Mouse (Mus musculus): ENCODE measurements around the gene Cdh6. TPM values are rescaled to one million over a fixed set of nuclear protein-coding genes. Genes with fewer than 3 reads are reported as not detected.
A peak's percentile ranks its signal among the peaks of the same experiment; 100 is the strongest.

Cdh6 gene
- polyA plus RNA-seq, 1 experiment from 2014 or later = 4.9 TPM

DNA sequence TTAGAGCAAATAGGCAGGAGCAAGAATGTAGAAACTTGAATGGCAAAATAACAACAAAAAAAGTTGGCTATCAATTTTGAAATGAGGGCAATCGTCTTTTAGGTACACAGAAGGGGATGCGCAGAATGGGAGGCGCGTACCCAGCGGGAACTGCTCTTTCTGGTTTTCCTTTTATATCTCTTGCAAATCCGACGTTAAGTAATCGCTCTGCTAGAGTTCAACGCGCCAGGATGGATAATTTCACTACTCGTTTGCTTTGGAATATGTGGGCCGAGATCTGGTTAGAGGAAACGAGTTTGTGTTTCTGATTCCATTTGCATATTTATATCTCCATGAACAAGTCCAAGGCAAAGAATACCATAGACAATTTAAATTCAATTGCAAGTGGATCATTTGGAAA lies 81.4 kb downstream of the Cdh6 start:
- ATAC-seq (ENCODE audit: insufficient number of reproducible peaks, low FRiP score, low TSS enrichment, low read depth) (no peak), DNase-seq (ENCODE audit: low spot score) (no peak)
- H3K36me3 ChIP-seq (ENCODE audit: control insufficient read depth, insufficient read depth, low read length) = no peaks in the 10 kb centered on the region
- H3K27ac ChIP-seq (replicated peaks; ENCODE audit: low read depth, low read length) = no peak overlapping the region
- no peaks in the 10 kb centered on the region for H3K4me1 ChIP-seq (ENCODE audit: control insufficient read depth, insufficient read depth, low read length)
- no peak overlapping the region for H3K4me3 ChIP-seq (ENCODE audit: low read depth, low read length)
- WGBS = 92% methylated on average over 13 of the region's 13 CpGs
- no peaks in the 10 kb centered on the region for H3K27me3 ChIP-seq (ENCODE audit: control insufficient read depth, insufficient read depth, low read length)
- H3K9me3 ChIP-seq (ENCODE audit: control insufficient read depth, low read length) = no peaks in the 10 kb centered on the region
- no peak overlapping the region for H3K9ac ChIP-seq (ENCODE audit: low read length)
- H3K4me2 ChIP-seq (ENCODE audit: low read depth, severe bottlenecking) = no peak overlapping the region

DNA sequence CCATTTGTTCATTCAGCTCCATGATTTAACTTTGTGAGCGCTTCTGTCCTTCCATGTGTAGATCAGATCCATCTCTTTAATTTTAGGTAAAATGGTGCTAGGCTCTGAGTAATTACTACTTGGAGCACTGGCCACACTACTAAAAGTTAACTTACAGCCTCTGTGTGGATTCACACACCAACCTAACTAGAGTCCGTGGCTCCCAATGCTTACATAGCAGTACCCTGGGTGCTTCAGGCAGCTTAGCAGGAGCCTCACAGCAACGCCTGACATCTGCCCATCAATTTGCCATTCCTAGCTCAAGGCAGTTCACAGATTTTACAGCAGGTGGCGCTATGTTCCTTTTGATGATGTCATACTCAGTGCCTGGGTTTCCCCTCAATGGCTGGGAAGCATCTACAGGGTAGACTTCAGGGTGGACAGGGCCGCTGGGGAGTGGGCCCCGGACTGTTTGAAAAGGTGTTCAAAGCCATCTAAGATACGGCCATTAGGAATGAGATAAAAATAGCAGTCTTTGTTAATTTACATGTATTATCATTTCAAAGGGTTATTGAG lies 84.9 kb downstream of the Cdh6 start:
- Histone ChIP-seq H3K9ac (ENCODE audit: low read length) (no peak overlapping the region), H3K36me3 (ENCODE audit: control insufficient read depth, insufficient read depth, low read length) (no peaks in the 10 kb centered on the region), H3K27me3 (ENCODE audit: control insufficient read depth, insufficient read depth, low read length) (no peaks in the 10 kb centered on the region), H3K4me1 (ENCODE audit: control insufficient read depth, insufficient read depth, low read length) (no peaks in the 10 kb centered on the region), H3K4me3 (ENCODE audit: low read depth, low read length) (no peak overlapping the region), H3K4me2 (ENCODE audit: low read depth, severe bottlenecking) (no peak overlapping the region), H3K9me3 (ENCODE audit: control insufficient read depth, low read length) (no peaks in the 10 kb centered on the region), H3K27ac (replicated peaks; ENCODE audit: low read depth, low read length) (no peak overlapping the region)
- peak; percentile 85 for DNase-seq (ENCODE audit: low spot score)
- no peak for ATAC-seq (ENCODE audit: insufficient number of reproducible peaks, low FRiP score, low TSS enrichment, low read depth)
- 57% methylated on average over 7 of the region's 7 CpGs for WGBS

DNA sequence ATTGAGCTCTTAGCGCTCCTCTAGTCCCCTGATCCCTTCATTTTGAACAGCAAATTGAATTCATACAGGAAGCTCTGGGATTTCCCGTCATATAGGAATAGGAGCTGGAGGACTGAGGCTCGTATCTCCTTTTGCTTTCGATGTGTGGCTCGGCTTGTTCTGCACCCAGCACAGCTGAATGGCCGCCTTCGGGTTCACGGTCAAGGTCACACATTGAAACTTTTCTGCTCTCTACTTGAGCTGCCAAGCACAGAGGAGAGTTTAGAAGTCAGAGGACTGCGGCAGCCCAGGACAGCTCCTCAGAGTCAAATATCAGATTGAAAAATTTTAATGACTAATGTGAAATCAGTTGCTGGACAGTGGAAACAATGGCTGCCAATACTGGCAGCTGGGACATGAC lies 88.7 kb downstream of the Cdh6 start:
- Histone ChIP-seq H3K4me2 (ENCODE audit: low read depth, severe bottlenecking) (no peak overlapping the region), H3K27ac (replicated peaks; ENCODE audit: low read depth, low read length) (no peak overlapping the region), H3K36me3 (ENCODE audit: control insufficient read depth, insufficient read depth, low read length) (no peaks in the 10 kb centered on the region), H3K4me3 (ENCODE audit: low read depth, low read length) (no peak overlapping the region), H3K9me3 (ENCODE audit: control insufficient read depth, low read length) (no peaks in the 10 kb centered on the region), H3K4me1 (ENCODE audit: control insufficient read depth, insufficient read depth, low read length) (no peaks in the 10 kb centered on the region), H3K27me3 (ENCODE audit: control insufficient read depth, insufficient read depth, low read length) (no peaks in the 10 kb centered on the region), H3K9ac (ENCODE audit: low read length) (no peak overlapping the region)
- 81% methylated on average over 9 of the region's 9 CpGs for WGBS
- no peak for ATAC-seq (ENCODE audit: insufficient number of reproducible peaks, low FRiP score, low TSS enrichment, low read depth)
- DNase-seq (ENCODE audit: low spot score) = no peak

DNA sequence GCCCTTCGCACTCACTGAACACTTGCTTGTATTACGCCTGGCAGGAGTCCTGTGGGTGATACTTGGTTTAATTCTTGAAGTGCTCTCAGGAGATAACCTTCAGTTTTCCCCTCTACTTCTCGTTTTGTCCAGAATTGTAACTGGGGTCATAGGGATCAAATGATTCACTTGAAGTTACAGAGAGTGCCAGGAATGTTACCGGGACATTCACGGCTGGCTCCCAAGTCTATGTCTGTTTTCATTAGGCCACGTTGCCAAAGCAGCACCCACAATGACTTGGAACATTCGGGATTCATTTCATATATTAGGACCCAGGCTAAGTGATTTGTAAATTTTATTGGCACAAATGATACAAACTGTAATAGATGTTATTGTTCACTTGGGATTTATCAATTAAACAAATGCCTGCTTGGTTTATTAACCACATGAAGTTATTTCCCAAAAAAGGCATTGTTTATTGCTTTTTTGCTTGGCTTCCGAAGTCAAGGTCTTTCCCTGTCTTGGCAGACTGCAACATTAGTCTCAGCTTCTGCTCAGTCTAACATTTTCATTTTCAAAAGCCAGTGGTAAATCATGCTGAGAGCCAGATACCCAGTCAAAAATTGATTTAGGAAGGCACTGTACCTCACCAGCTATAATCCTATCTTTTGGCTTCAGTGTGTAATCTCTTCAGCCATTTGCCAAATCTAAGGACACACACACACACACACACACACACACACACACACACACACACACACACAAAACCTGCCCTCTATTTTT lies 96.4 kb downstream of the Cdh6 start:
- no peaks in the 10 kb centered on the region for H3K9me3 ChIP-seq (ENCODE audit: control insufficient read depth, low read length)
- H3K27ac ChIP-seq (replicated peaks; ENCODE audit: low read depth, low read length) = no peak overlapping the region
- 81% methylated on average over 8 of the region's 8 CpGs for WGBS
- no peak overlapping the region for H3K9ac ChIP-seq (ENCODE audit: low read length)
- ATAC-seq (ENCODE audit: insufficient number of reproducible peaks, low FRiP score, low TSS enrichment, low read depth) (no peak), DNase-seq (ENCODE audit: low spot score) (no peak)
- H3K36me3 ChIP-seq (ENCODE audit: control insufficient read depth, insufficient read depth, low read length) = no peaks in the 10 kb centered on the region
- H3K4me3 ChIP-seq (ENCODE audit: low read depth, low read length) = no peak overlapping the region
- H3K4me1 ChIP-seq (ENCODE audit: control insufficient read depth, insufficient read depth, low read length) = no peaks in the 10 kb centered on the region
- no peak overlapping the region for H3K4me2 ChIP-seq (ENCODE audit: low read depth, severe bottlenecking)
- no peaks in the 10 kb centered on the region for H3K27me3 ChIP-seq (ENCODE audit: control insufficient read depth, insufficient read depth, low read length)

DNA sequence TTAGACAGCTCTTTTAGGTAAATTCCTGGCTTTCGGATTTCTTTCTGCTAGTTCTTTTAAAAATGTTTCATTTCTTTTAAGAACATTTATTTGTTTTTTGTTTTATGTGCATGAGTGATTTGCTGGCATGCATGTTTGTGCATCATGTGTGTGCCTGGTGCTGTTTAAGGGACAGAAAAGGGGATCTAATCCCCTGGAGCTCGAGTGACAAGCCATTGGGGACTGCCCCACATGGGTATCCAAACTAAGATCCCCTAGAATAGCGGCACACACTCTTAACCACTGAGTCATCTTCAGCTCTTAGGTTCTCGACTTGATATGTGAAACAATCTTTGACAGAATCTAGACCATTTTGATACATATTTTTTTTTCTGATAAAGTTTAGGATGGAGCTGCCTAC lies 99.4 kb downstream of the Cdh6 start:
- no peak for DNase-seq (ENCODE audit: low spot score)
- H3K27ac ChIP-seq (replicated peaks; ENCODE audit: low read depth, low read length) = no peak overlapping the region
- no peaks in the 10 kb centered on the region for H3K36me3 ChIP-seq (ENCODE audit: control insufficient read depth, insufficient read depth, low read length)

DNA sequence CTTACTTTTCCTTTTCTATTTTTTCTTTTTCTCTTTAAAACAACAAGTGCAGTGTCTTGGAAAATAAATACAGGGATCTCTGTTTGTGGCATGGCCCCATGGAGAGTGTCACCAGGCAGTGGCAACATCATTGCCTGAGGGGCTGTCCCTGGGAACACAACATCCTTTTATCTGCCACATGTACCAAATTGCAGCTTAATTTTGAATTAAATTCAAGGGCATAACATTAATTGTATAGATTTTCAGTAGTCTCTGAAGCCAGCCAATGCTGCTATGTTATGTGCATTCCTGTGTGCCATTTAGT lies 105.3 kb downstream of the Cdh6 start:
- no peak; the same call in 1 of the 2 replicates for ATAC-seq (ENCODE audit: insufficient number of reproducible peaks, low FRiP score, low TSS enrichment, low read depth)
- H3K4me1 ChIP-seq (ENCODE audit: control insufficient read depth, insufficient read depth, low read length) = peaks cover 5% of the 10 kb centered on the region; the same call in 1 of the 2 replicates
- H3K4me2 ChIP-seq (ENCODE audit: low read depth, severe bottlenecking) = peak overlapping the region; percentile 46; the same call in 1 of the 2 replicates
- no peak overlapping the region for H3K9ac ChIP-seq (ENCODE audit: low read length)
- no peaks in the 10 kb centered on the region for H3K27me3 ChIP-seq (ENCODE audit: control insufficient read depth, insufficient read depth, low read length)
- no peaks in the 10 kb centered on the region for H3K9me3 ChIP-seq (ENCODE audit: control insufficient read depth, low read length)
- H3K27ac ChIP-seq (replicated peaks; ENCODE audit: low read depth, low read length) = no peak overlapping the region
- H3K36me3 ChIP-seq (ENCODE audit: control insufficient read depth, insufficient read depth, low read length) = no peaks in the 10 kb centered on the region
- peak; percentile 36 for DNase-seq (ENCODE audit: low spot score)
- no peak overlapping the region for H3K4me3 ChIP-seq (ENCODE audit: low read depth, low read length)

More for the DNA sequence above, 99.4 kb downstream of the Cdh6 start:
- Histone ChIP-seq H3K4me2 (ENCODE audit: low read depth, severe bottlenecking) (no peak overlapping the region), H3K27me3 (ENCODE audit: control insufficient read depth, insufficient read depth, low read length) (no peaks in the 10 kb centered on the region), H3K9me3 (ENCODE audit: control insufficient read depth, low read length) (no peaks in the 10 kb centered on the region), H3K9ac (ENCODE audit: low read length) (no peak overlapping the region), H3K4me3 (ENCODE audit: low read depth, low read length) (no peak overlapping the region), H3K4me1 (ENCODE audit: control insufficient read depth, insufficient read depth, low read length) (no peaks in the 10 kb centered on the region)
- 79% methylated on average over 4 of the region's 4 CpGs for WGBS
- ATAC-seq (ENCODE audit: insufficient number of reproducible peaks, low FRiP score, low TSS enrichment, low read depth) = no peak

DNA sequence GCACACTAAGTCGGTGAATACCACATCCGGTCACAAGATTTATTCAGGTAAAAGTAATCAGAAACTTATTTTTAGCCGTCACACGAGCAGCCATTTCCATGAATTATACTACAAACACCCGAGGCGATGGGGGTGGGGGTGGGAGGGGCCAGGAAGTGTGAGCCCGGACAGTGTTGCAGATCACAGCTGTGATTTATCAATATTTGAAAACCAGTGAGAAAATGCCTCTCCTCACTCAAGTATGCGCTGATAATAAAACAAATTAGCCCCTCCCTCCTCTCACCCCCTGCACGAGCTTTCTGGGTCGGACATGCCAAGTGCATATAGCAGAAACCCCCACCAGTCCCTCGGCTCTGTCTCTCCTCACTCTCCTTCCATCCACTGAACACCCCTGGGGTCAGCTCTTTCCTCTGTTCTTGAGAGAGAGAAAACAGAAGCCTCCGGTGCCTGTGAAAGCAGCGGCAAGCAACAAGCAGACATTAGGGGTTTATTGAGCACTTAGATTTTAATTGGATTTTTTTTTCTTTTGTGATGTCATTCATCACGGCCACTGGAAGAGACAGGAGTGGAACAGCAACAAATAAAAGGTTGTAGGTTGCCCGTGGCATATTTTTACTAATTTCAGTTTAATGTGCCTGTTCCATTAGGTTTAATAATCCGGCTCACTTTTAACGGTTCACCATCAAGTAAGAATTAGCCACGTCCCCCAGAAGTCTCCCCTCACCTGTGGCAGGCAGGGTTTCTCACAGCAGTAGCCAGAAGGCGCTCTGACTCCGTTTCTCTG lies 105.9 kb downstream of the Cdh6 start:
- no peak overlapping the region for H3K9ac ChIP-seq (ENCODE audit: low read length)
- no peaks in the 10 kb centered on the region for H3K36me3 ChIP-seq (ENCODE audit: control insufficient read depth, insufficient read depth, low read length)
- WGBS = 12% methylated on average over 20 of the region's 20 CpGs
- peak overlapping the region; percentile 46 for H3K4me2 ChIP-seq (ENCODE audit: low read depth, severe bottlenecking)
- DNase-seq (ENCODE audit: low spot score) (peak; percentile 63), ATAC-seq (ENCODE audit: insufficient number of reproducible peaks, low FRiP score, low TSS enrichment, low read depth) (peak; percentile 62)
- H3K27me3 ChIP-seq (ENCODE audit: control insufficient read depth, insufficient read depth, low read length) = no peaks in the 10 kb centered on the region
- no peak overlapping the region for H3K27ac ChIP-seq (replicated peaks; ENCODE audit: low read depth, low read length)
- H3K4me3 ChIP-seq (ENCODE audit: low read depth, low read length) = peak overlapping the region; percentile 20; the same call in 1 of the 2 replicates
- H3K4me1 ChIP-seq (ENCODE audit: control insufficient read depth, insufficient read depth, low read length) = peaks cover 5% of the 10 kb centered on the region; the same call in 1 of the 2 replicates
- H3K9me3 ChIP-seq (ENCODE audit: control insufficient read depth, low read length) = no peaks in the 10 kb centered on the region

DNA sequence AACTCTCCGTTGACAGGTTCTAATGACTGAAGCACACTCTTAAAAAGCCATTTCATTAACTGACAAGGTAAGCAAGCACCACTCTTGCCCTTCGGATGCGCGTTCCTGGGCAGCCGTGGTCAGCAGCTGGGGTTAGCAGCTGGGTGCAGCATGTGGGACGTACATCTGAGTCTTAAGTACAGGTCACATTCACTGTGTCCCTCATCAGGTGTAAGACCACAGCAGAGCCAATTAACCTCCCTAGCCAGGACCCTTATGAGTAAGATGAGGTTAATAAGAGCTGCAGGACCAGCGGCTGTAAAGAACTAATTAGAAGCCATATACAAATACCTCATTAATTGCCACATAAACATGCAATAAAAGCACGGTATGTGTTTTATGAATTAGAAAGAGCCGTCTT lies 106.7 kb downstream of the Cdh6 start:
- peaks cover 5% of the 10 kb centered on the region; the same call in 1 of the 2 replicates for H3K4me1 ChIP-seq (ENCODE audit: control insufficient read depth, insufficient read depth, low read length)
- no peak overlapping the region for H3K9ac ChIP-seq (ENCODE audit: low read length)
- H3K4me3 ChIP-seq (ENCODE audit: low read depth, low read length) = no peak overlapping the region
- no peak overlapping the region for H3K27ac ChIP-seq (replicated peaks; ENCODE audit: low read depth, low read length)
- H3K4me2 ChIP-seq (ENCODE audit: low read depth, severe bottlenecking) = peak overlapping the region; percentile 46
- H3K9me3 ChIP-seq (ENCODE audit: control insufficient read depth, low read length) = no peaks in the 10 kb centered on the region
- ATAC-seq (ENCODE audit: insufficient number of reproducible peaks, low FRiP score, low TSS enrichment, low read depth) (0 out of 2 replicates have a peak, but pooled peaks have one; percentile 52), DNase-seq (ENCODE audit: low spot score) (peak; percentile 63)
- H3K27me3 ChIP-seq (ENCODE audit: control insufficient read depth, insufficient read depth, low read length) = no peaks in the 10 kb centered on the region
- WGBS = 20% methylated on average over 9 of the region's 9 CpGs
- no peaks in the 10 kb centered on the region for H3K36me3 ChIP-seq (ENCODE audit: control insufficient read depth, insufficient read depth, low read length)
